Mouse (Mus musculus): ENCODE data around the gene Qpct. TPM values are rescaled to one million over a fixed set of nuclear protein-coding genes. Genes with fewer than 3 reads are reported as not detected.

The Qpct gene
- total and polyA plus RNA-seq, 3 experiments = not detected

DNA sequence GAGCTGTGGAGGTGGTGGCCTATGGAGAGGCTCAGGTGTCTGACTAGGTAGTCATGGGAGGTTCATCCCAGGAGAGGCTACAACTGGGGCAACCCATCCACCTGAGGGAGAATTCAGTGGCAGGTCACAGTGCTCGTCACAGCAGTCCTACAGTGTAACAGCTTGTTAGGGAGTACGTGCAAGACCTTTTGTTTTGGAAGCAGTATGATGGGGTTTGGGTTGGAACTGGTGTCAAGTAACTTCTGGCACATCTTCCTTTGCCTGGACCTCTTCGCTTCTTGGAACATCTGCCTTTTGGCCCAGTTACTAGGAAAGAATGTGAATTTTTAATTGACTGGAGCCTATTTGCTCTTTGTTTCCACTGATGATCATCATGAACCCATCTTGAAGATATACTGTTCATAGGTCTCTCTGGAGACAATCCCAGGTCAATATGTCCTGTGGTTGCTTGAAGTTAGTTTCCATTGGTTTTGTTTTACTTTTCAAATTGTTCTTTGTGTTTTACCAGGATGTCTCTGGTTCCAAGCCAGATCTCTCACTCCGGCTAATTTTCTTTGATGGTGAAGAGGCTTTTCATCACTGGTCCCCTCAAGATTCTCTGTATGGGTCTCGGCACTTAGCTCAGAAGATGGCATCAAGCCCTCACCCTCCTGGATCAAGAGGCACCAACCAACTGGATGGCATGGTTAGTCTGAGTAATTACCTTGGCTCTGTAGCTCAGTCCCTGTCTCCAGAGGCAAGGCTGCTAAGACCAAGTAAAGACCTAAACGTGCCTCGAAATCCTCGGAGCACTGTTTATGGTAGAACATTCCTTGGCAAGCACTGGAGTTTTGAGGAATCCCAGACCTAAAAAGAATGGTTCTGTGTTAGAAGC, 25.5 kb downstream of the Qpct start:
- no peak for DNase-seq (ENCODE audit: low read depth, low spot score)
- no peaks in the 10 kb centered on the region for H3K36me3 ChIP-seq (ENCODE audit: control insufficient read depth in 1 of 2, insufficient read depth in 2 of 2, low read length in 2 of 2)
- no peaks in the 10 kb centered on the region for H3K9me3 ChIP-seq (replicated peaks; ENCODE audit: insufficient read depth, low read length)
- H3K9ac ChIP-seq (ENCODE audit: control insufficient read depth, low read depth, low read length, poor library complexity, severe bottlenecking) = no peak overlapping the region
- no peaks in the 10 kb centered on the region for H3K79me2 ChIP-seq (ENCODE audit: control insufficient read depth, insufficient read depth, low read length, poor library complexity)
- TF ChIP-seq MYC (IDR thresholded peaks at IDR 0.05; ENCODE audit: low read depth, low read length) = no peak
- TF ChIP-seq NRF1 (IDR thresholded peaks at IDR 0.05; ENCODE audit: insufficient read depth, low read depth, low read length, poor library complexity, severe bottlenecking) = no peak
- TF ChIP-seq TCF12 (IDR thresholded peaks at IDR 0.05; ENCODE audit: low read depth, low read length) = no peak
- no peak for TF ChIP-seq CHD1 (IDR thresholded peaks at IDR 0.05; ENCODE audit: low read depth, low read length)
- TF ChIP-seq MXI1 (IDR thresholded peaks at IDR 0.05; ENCODE audit: low read depth, low read length) = no peak
- TF ChIP-seq MAFK (IDR thresholded peaks at IDR 0.05; ENCODE audit: borderline replicate concordance, low read depth, low read length) = no peak
- TF ChIP-seq MAZ (IDR thresholded peaks at IDR 0.05; ENCODE audit: low read depth, low read length) = no peak
- TF ChIP-seq USF2 (IDR thresholded peaks at IDR 0.05; ENCODE audit: borderline replicate concordance in 1 of 2, insufficient read depth in 1 of 2, low read depth in 1 of 2, low read length in 2 of 2) = no peak
- no peak for TF ChIP-seq MAX (IDR thresholded peaks at IDR 0.05; ENCODE audit: low read length)
- no peak for TF ChIP-seq POLR2AphosphoS2 (IDR thresholded peaks at IDR 0.05; ENCODE audit: low read length)
- TF ChIP-seq ETS1 (IDR thresholded peaks at IDR 0.05; ENCODE audit: low read depth, low read length) = no peak
- TF ChIP-seq CHD2 (IDR thresholded peaks at IDR 0.05; ENCODE audit: low read length) = no peak
- no peak for TF ChIP-seq KAT2A (conservative IDR thresholded peaks at IDR 0.05; ENCODE audit: low read depth, low read length)
- H3K4me3 ChIP-seq (ENCODE audit: control insufficient read depth in 1 of 2, insufficient read depth in 1 of 2, low read depth in 2 of 2, low read length in 2 of 2) = no peak overlapping the region
- H3K4me1 ChIP-seq (ENCODE audit: control insufficient read depth in 1 of 2, insufficient read depth in 2 of 2, low read length in 2 of 2) = no peaks in the 10 kb centered on the region
- H3K27me3 ChIP-seq (ENCODE audit: control insufficient read depth in 1 of 2, insufficient read depth in 2 of 2, low read length in 2 of 2) = no peaks in the 10 kb centered on the region; a peak in 1 of 4 replicates
- H3K27ac ChIP-seq (ENCODE audit: control insufficient read depth, low read depth, low read length) = no peak overlapping the region

DNA sequence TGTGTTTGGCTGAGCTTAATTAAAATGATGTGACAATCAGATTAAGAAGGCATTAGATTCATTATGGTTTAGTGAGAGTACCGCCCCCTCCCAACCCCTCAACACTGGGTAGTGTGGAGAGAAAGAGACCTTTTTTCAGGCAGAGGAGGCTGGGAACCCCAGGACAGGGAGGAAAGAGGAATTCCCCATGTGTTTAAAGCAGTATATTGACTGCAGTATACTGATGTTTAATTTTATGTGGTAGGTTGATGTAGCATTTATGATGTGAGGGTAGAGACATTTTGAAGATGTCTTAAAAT, 26.1 kb downstream of the Qpct start:
- H3K79me2 ChIP-seq (ENCODE audit: control insufficient read depth, insufficient read depth, low read length, poor library complexity) = no peaks in the 10 kb centered on the region
- H3K4me1 ChIP-seq (ENCODE audit: control insufficient read depth in 1 of 2, insufficient read depth in 2 of 2, low read length in 2 of 2) = no peaks in the 10 kb centered on the region
- H3K27ac ChIP-seq (ENCODE audit: control insufficient read depth, low read depth, low read length) = no peak overlapping the region
- no peaks in the 10 kb centered on the region for H3K36me3 ChIP-seq (ENCODE audit: control insufficient read depth in 1 of 2, insufficient read depth in 2 of 2, low read length in 2 of 2)
- H3K4me3 ChIP-seq (ENCODE audit: control insufficient read depth in 1 of 2, insufficient read depth in 1 of 2, low read depth in 2 of 2, low read length in 2 of 2) = no peak overlapping the region
- H3K9ac ChIP-seq (ENCODE audit: control insufficient read depth, low read depth, low read length, poor library complexity, severe bottlenecking) = no peak overlapping the region
- no peaks in the 10 kb centered on the region; a peak in 1 of 4 replicates for H3K27me3 ChIP-seq (ENCODE audit: control insufficient read depth in 1 of 2, insufficient read depth in 2 of 2, low read length in 2 of 2)
- no peak for DNase-seq (ENCODE audit: low read depth, low spot score)
- H3K9me3 ChIP-seq (replicated peaks; ENCODE audit: insufficient read depth, low read length) = no peaks in the 10 kb centered on the region
- TF ChIP-seq ZNF384 (IDR thresholded peaks at IDR 0.05; ENCODE audit: low read depth, low read length) (no peak), ZC3H11A (IDR thresholded peaks at IDR 0.05; ENCODE audit: low read depth, low read length) (no peak), SIN3A (IDR thresholded peaks at IDR 0.05; ENCODE audit: low read length) (no peak), KAT2A (conservative IDR thresholded peaks at IDR 0.05; ENCODE audit: low read depth, low read length) (no peak), MXI1 (IDR thresholded peaks at IDR 0.05; ENCODE audit: low read depth, low read length) (no peak), USF1 (IDR thresholded peaks at IDR 0.05; ENCODE audit: low read depth, low read length) (no peak), EP300 (IDR thresholded peaks at IDR 0.05; ENCODE audit: low read depth in 1 of 2, low read length in 2 of 2) (no peak), NELFE (IDR thresholded peaks at IDR 0.05; ENCODE audit: low read depth, low read length) (no peak), USF2 (IDR thresholded peaks at IDR 0.05; ENCODE audit: borderline replicate concordance in 1 of 2, insufficient read depth in 1 of 2, low read depth in 1 of 2, low read length in 2 of 2) (no peak), UBTF (IDR thresholded peaks at IDR 0.05; ENCODE audit: borderline replicate concordance, insufficient read depth, low read depth, low read length) (no peak), RCOR1 (IDR thresholded peaks at IDR 0.05; ENCODE audit: low read depth, low read length) (no peak), CTCF (IDR thresholded peaks at IDR 0.05 in 2 of 3, conservative IDR thresholded peaks at IDR 0.05 in 1 of 3; ENCODE audit: control insufficient read depth in 1 of 3, insufficient read depth in 1 of 3, low read depth in 2 of 3, low read length in 3 of 3, poor library complexity in 1 of 3, severe bottlenecking in 1 of 3) (no peak), ELF1 (IDR thresholded peaks at IDR 0.05; ENCODE audit: low read depth, low read length) (no peak), ZKSCAN1 (IDR thresholded peaks at IDR 0.05; ENCODE audit: low read depth, low read length) (no peak), MAX (IDR thresholded peaks at IDR 0.05; ENCODE audit: low read length) (no peak), RAD21 (IDR thresholded peaks at IDR 0.05; ENCODE audit: low read depth, low read length) (no peak)
